Mouse (Mus musculus) central nervous system, embryonic 11.5 days (tissue): ENCODE measurements around the gene Hgf. TPM values are rescaled to one million over a fixed set of nuclear protein-coding genes. Genes with fewer than 3 reads are reported as not detected.

Experiments
- polyA plus RNA-seq: library from polyadenylated mRNA; depleted of rRNA; stranded (reverse); fragments of >200 nt; gene quantifications from 2 replicates; pipeline ENCODE4 v1.2.3, GENCODE M21; 2012; rRNA removed

The Hgf gene
- 0.83 and 2.7 TPM in 2 replicates for polyA plus RNA-seq

GRCm38 (mm10) chr5:16553304-16554047 is at the start of gene Hgf:
TSS of gene Hgf (plus strand) at chr5:16553495.

Other genes with a start within 250 kb of the Hgf start
- 0.02 TPM in 1 of 2 replicates, not detected in the other for gene Gm28710, start 238.3 kb downstream of the Hgf start, polyA plus RNA-seq